Mouse (Mus musculus): ENCODE measurements around the gene Glyctk. TPM values are rescaled to one million over a fixed set of nuclear protein-coding genes. Genes with fewer than 3 reads are reported as not detected.

The Glyctk gene
- polyA plus RNA-seq, 1 experiment from 2014 or later, result 3.0 TPM

DNA sequence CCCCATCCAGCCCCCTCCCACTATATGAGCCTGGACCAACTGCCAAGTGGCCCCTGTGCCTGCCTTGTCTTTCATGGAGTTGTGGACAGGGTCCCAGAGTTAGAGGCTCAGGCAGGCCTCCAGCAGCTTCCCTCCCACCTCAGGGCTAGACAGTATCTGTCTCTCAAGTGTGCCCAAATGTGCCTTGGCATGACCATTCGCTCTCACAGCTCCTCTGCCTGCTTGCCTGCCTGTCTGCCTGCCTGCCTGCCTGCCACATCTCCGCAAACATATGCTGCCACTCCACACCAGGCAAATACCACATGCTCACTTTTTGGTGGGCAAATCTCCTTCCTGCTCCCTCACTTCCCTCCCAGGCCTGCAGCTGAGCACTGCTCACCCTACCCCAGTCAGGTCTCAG lies 12.4 kb downstream of the Glyctk start:
- Histone ChIP-seq H3K27ac (replicated peaks) (no peak overlapping the region), H3K4me2 (replicated peaks) (no peak overlapping the region), H3K4me3 (replicated peaks) (no peak overlapping the region), H3K9me3 (replicated peaks) (no peaks in the 10 kb centered on the region), H3K27me3 (peaks cover 41% of the 10 kb centered on the region), H3K36me3 (no peaks in the 10 kb centered on the region), H3K4me1 (peaks cover 24% of the 10 kb centered on the region), H3K9ac (no peak overlapping the region)
- no peak for ATAC-seq (ENCODE audit: insufficient number of reproducible peaks, low FRiP score, low TSS enrichment, low read depth)
- 62% methylated on average over 2 of the region's 2 CpGs for WGBS

DNA sequence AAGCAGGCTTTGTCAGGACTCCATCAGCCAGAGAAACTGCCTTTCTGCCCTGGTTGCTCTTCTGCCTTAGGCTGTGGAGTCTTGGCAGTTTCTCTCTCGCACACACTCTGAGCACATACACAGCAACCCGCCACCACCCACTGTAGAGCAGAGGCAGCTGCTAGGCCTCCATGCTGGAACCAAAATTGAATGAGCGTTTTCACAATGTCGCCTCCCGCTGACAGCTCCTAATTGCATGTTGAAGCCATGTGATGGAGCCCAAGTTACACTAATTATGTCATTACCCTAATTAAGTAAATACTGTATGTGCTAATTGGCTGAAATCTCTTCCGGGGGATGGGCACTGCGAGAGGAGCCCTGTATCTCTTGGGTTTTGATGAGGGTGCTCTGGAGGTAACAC lies 13.8 kb downstream of the Glyctk start:
- Histone ChIP-seq H3K4me1 (peaks cover 25% of the 10 kb centered on the region), H3K9ac (no peak overlapping the region), H3K4me3 (replicated peaks) (no peak overlapping the region), H3K4me2 (replicated peaks) (no peak overlapping the region), H3K27ac (replicated peaks) (no peak overlapping the region), H3K36me3 (no peaks in the 10 kb centered on the region), H3K9me3 (replicated peaks) (no peaks in the 10 kb centered on the region), H3K27me3 (peaks cover 28% of the 10 kb centered on the region)
- 70% methylated on average over 7 of the region's 7 CpGs for WGBS
- ATAC-seq (ENCODE audit: insufficient number of reproducible peaks, low FRiP score, low TSS enrichment, low read depth), result no peak

DNA sequence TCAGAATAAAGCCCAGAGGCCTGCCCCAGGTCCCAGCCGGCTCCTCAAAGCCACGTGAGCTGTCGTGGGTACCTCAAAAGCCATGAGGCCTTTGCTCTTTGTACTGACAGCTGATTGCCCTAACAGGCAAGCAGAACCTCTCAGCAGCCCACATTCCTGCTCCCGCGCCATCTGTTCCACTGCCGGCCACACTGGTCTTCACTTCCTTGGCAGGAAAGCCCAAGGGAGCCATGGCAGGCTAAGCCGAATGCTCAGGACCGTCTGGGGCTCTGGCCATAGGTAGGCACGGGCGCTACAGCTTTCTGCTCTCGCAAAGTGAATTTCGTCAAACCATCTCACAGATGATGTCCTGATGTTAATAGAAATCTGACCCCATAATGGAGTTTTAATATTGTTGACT lies 16.0 kb downstream of the Glyctk start:
- no peak for ATAC-seq (ENCODE audit: insufficient number of reproducible peaks, low FRiP score, low TSS enrichment, low read depth)
- H3K9ac ChIP-seq, result no peak overlapping the region
- H3K9me3 ChIP-seq (replicated peaks), result no peaks in the 10 kb centered on the region
- no peak overlapping the region for H3K27ac ChIP-seq (replicated peaks)
- H3K4me3 ChIP-seq (replicated peaks), result no peak overlapping the region
- H3K4me2 ChIP-seq (replicated peaks), result no peak overlapping the region
- no peaks in the 10 kb centered on the region for H3K36me3 ChIP-seq
- H3K4me1 ChIP-seq, result peaks cover 7% of the 10 kb centered on the region
- peaks cover 6% of the 10 kb centered on the region for H3K27me3 ChIP-seq
- WGBS, result 71% methylated on average over 12 of the region's 12 CpGs

DNA sequence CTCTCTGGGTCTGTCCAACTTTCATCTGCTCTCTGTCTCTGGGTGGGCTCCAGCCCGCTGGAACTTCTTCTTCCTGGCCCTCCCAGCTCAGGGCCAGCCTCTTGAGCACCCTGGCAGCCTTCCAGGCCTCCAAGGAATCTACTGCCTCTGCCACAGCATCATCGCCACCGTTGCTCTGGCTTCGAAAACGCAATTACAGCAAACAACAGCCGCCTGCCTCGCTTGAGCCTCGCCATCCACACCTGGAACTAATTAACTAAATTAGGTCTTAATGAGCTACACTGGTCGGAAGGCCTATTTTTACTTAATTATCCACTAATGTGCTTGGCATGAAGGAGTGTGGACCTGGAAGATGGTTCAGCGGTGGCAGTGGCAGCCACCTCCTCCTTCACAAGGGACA lies 18.2 kb downstream of the Glyctk start:
- H3K4me1 ChIP-seq, result peaks cover 7% of the 10 kb centered on the region
- no peak for ATAC-seq (ENCODE audit: insufficient number of reproducible peaks, low FRiP score, low TSS enrichment, low read depth)
- H3K27me3 ChIP-seq, result no peaks in the 10 kb centered on the region
- H3K27ac ChIP-seq (replicated peaks), result no peak overlapping the region
- no peaks in the 10 kb centered on the region for H3K36me3 ChIP-seq
- 24% methylated on average over 10 of the region's 10 CpGs for WGBS
- H3K4me2 ChIP-seq (replicated peaks), result no peak overlapping the region
- H3K9me3 ChIP-seq (replicated peaks), result no peaks in the 10 kb centered on the region
- no peak overlapping the region for H3K4me3 ChIP-seq (replicated peaks)
- H3K9ac ChIP-seq, result no peak overlapping the region

DNA sequence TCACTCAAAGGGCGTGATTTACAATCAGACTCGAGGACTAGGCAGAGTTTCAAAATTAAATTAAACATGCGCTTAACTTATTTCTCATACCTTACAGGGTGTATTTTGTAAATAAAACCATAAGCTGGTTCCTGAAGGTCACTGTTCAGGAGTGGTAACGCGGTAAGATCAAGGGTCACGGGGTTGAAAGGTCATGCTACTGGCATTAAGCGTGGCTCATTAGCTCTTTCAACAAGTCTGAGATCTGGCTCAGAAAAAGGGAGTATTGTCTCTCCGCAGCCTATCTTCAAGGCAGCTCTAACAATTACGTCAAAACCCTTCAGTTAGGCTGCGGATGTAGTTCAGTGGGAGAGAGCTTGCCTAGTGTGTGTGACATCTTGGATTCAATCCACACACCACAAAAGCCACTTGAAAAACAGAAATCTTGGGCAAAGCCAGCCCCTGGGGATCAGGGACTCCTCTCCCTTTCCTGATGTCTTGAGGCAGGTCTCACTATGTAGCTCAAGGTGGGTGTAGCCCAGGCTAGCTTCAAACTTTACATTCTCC lies 20.2 kb downstream of the Glyctk start:
- WGBS, result 29% methylated on average over 10 of the region's 10 CpGs
- Histone ChIP-seq H3K27me3 (no peaks in the 10 kb centered on the region), H3K9me3 (replicated peaks) (no peaks in the 10 kb centered on the region), H3K4me1 (peaks cover 7% of the 10 kb centered on the region), H3K27ac (replicated peaks) (no peak overlapping the region), H3K9ac (no peak overlapping the region), H3K4me3 (replicated peaks) (no peak overlapping the region), H3K4me2 (replicated peaks) (no peak overlapping the region), H3K36me3 (no peaks in the 10 kb centered on the region)
- peak; percentile 54 for ATAC-seq (ENCODE audit: insufficient number of reproducible peaks, low FRiP score, low TSS enrichment, low read depth)

DNA sequence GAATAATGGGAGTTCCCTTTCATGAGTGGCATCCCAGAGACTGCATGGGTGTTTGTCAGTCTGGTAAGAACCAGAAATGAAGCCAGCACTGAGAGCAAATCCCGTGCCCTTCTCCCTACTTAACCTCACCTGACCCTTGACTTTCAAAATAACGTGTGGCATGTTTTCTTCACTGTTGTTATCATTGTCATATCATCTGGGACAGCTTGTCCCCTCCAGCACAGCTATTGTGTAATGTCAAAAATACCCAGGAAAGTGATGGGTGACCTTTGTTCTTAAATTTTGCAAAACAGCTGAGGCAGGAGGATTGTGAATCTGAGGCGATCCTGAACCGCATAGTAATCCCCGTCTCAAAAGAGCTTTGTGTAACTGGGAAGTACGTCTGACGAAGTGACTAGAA lies 27.7 kb downstream of the Glyctk start:
- H3K9ac ChIP-seq, result no peak overlapping the region
- H3K27me3 ChIP-seq, result no peaks in the 10 kb centered on the region
- no peak for ATAC-seq (ENCODE audit: insufficient number of reproducible peaks, low FRiP score, low TSS enrichment, low read depth)
- no peak overlapping the region for H3K4me3 ChIP-seq (replicated peaks)
- H3K4me2 ChIP-seq (replicated peaks), result no peak overlapping the region
- H3K9me3 ChIP-seq (replicated peaks), result no peaks in the 10 kb centered on the region
- no peaks in the 10 kb centered on the region for H3K4me1 ChIP-seq
- 64% methylated on average over 7 of the region's 7 CpGs for WGBS
- H3K27ac ChIP-seq (replicated peaks), result no peak overlapping the region
- no peaks in the 10 kb centered on the region for H3K36me3 ChIP-seq

DNA sequence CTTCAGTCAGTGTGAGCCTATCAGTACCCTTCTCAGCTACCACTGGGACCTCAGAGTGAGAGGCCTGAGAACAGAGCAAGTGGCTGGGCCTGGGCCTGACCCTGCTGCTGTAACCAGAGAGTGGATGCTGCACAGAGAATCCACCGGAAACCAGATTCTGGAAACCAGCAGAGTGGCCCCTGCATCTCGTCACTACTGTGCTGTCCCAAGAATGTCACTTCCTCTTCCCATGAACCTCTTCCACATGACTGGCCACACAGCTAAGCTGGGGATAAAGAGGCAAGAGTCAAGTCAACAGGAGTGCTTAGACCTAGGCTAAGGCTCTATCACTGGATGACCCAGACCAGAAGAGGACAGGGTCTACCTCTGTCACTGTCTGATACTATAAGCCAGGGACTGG lies 28.9 kb downstream of the Glyctk start:
- H3K4me1 ChIP-seq, result no peaks in the 10 kb centered on the region
- 77% methylated on average over 2 of the region's 2 CpGs for WGBS
- H3K4me2 ChIP-seq (replicated peaks), result no peak overlapping the region
- H3K36me3 ChIP-seq, result no peaks in the 10 kb centered on the region
- no peaks in the 10 kb centered on the region for H3K9me3 ChIP-seq (replicated peaks)
- no peaks in the 10 kb centered on the region for H3K27me3 ChIP-seq
- ATAC-seq (ENCODE audit: insufficient number of reproducible peaks, low FRiP score, low TSS enrichment, low read depth), result peak; percentile 39; the same call in 1 of the 2 replicates
- no peak overlapping the region for H3K27ac ChIP-seq (replicated peaks)
- H3K9ac ChIP-seq, result no peak overlapping the region
- no peak overlapping the region for H3K4me3 ChIP-seq (replicated peaks)

DNA sequence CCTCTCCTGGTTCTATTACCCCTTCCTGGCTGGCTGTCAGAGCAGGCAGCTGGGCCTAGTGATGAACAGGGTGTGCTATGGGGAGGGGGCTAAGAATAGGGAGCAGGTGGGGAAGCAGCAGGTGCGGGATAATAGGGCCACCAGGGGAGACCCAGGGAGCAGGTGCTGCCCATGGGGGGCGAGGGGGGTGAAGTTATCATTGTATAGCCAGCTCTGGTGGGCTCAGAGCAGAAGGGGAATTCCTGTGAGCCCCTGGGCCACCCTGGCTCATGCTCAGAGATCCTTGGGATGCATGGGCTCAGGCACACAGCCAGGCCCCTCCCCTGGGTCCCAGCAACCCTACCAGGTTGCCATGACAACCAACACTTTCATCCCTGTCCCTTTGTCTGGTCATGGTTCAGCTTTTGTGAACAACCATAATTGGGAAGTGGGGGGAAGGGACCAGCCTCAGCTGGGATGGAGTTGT lies 31.1 kb downstream of the Glyctk start:
- no peaks in the 10 kb centered on the region for H3K36me3 ChIP-seq
- H3K4me3 ChIP-seq (replicated peaks), result no peak overlapping the region
- H3K9me3 ChIP-seq (replicated peaks), result no peaks in the 10 kb centered on the region
- no peak overlapping the region for H3K27ac ChIP-seq (replicated peaks)
- H3K4me1 ChIP-seq, result no peaks in the 10 kb centered on the region
- H3K4me2 ChIP-seq (replicated peaks), result no peak overlapping the region
- 19% methylated on average over 2 of the region's 2 CpGs for WGBS
- H3K9ac ChIP-seq, result no peak overlapping the region
- H3K27me3 ChIP-seq, result no peaks in the 10 kb centered on the region
- ATAC-seq (ENCODE audit: insufficient number of reproducible peaks, low FRiP score, low TSS enrichment, low read depth), result peak; percentile 40; the same call in 1 of the 2 replicates

DNA sequence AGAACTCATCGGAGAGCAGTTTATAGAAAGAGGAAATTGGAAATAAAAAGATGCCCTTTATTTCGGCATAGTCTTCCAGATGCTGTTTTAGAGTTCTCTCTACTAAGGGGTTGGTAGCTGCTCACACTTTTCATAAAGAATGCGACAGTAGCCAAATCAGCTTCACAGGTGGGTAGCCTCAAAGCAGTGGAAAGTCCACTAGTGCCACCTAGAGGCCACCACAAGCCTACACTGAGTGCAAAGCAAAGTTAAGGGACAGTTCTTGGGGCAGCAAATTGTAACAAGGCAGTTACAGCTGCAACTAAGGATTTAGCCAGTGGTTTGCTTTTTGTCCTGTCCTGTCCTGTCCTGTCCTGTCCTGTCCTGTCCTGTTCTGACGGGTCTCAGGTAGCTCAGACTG lies 34.3 kb downstream of the Glyctk start:
- WGBS, result 45% methylated on average over 4 of the region's 4 CpGs
- Histone ChIP-seq H3K4me2 (replicated peaks) (no peak overlapping the region), H3K9ac (no peak overlapping the region), H3K9me3 (replicated peaks) (no peaks in the 10 kb centered on the region), H3K4me1 (no peaks in the 10 kb centered on the region), H3K4me3 (replicated peaks) (no peak overlapping the region), H3K36me3 (no peaks in the 10 kb centered on the region), H3K27me3 (no peaks in the 10 kb centered on the region), H3K27ac (replicated peaks) (no peak overlapping the region)
- ATAC-seq (ENCODE audit: insufficient number of reproducible peaks, low FRiP score, low TSS enrichment, low read depth), result no peak

DNA sequence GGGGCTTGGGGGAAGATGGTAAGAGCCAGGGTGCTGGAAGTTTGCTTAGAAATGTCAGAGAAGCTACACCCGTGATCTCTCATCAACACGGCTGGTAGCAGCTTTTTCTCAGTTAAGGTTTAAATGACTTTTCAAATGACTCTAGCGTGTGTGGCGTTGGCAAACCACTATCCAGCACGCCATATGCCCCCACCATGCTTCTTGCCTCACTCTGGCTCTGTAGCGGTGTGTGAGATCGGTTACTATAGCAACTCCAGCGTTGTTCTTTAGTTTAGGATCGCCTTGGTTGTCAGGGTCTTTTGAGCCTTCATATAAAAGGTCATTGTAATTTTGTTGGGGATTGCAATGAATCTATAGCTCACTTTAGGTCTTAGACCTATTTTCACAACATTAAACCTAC lies 38.9 kb downstream of the Glyctk start:
- WGBS, result 84% methylated on average over 9 of the region's 9 CpGs
- no peak for ATAC-seq (ENCODE audit: insufficient number of reproducible peaks, low FRiP score, low TSS enrichment, low read depth)
- Histone ChIP-seq H3K4me3 (replicated peaks) (no peak overlapping the region), H3K4me1 (no peaks in the 10 kb centered on the region), H3K27ac (replicated peaks) (no peak overlapping the region), H3K4me2 (replicated peaks) (no peak overlapping the region), H3K36me3 (no peaks in the 10 kb centered on the region), H3K9ac (no peak overlapping the region), H3K27me3 (no peaks in the 10 kb centered on the region), H3K9me3 (replicated peaks) (no peaks in the 10 kb centered on the region)

DNA sequence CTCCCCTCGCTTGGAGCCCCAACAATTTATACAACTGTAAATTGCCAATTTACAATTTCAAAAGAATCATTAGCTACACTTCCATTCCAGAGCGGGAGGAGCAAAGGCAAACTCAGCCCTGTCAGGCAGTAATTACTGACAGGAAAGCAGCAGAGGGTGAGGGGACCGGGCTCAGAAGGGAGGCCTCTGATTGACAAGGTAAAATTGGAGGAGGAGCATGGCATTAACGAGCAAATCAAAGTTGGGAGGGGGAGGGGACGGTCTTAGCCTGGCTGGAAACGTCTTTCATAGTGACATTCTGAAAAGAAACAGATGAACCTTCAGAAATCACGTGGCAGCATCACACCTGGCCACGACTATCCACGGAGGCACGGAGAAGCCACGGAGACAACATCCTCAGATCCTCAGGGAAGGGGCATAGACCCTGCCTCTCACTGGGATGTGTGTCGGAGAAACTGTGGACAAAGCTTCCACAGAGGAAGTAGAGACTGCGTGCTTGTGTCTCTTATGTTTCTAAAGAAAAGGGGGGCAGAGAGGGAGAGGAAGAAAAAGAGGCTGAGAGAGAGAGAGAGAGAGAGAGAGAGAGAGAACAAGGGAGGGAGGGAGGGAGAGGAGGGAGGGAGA lies 42.0 kb downstream of the Glyctk start:
- no peaks in the 10 kb centered on the region for H3K9me3 ChIP-seq (replicated peaks)
- no peaks in the 10 kb centered on the region for H3K4me1 ChIP-seq
- no peak overlapping the region; the same call in 1 of the 2 replicates for H3K4me2 ChIP-seq (replicated peaks)
- H3K27me3 ChIP-seq, result no peaks in the 10 kb centered on the region
- H3K4me3 ChIP-seq (replicated peaks), result no peak overlapping the region
- no peak overlapping the region for H3K9ac ChIP-seq
- ATAC-seq (ENCODE audit: insufficient number of reproducible peaks, low FRiP score, low TSS enrichment, low read depth), result no peak
- no peak overlapping the region for H3K27ac ChIP-seq (replicated peaks)
- 13% methylated on average over 13 of the region's 13 CpGs for WGBS
- no peaks in the 10 kb centered on the region for H3K36me3 ChIP-seq

DNA sequence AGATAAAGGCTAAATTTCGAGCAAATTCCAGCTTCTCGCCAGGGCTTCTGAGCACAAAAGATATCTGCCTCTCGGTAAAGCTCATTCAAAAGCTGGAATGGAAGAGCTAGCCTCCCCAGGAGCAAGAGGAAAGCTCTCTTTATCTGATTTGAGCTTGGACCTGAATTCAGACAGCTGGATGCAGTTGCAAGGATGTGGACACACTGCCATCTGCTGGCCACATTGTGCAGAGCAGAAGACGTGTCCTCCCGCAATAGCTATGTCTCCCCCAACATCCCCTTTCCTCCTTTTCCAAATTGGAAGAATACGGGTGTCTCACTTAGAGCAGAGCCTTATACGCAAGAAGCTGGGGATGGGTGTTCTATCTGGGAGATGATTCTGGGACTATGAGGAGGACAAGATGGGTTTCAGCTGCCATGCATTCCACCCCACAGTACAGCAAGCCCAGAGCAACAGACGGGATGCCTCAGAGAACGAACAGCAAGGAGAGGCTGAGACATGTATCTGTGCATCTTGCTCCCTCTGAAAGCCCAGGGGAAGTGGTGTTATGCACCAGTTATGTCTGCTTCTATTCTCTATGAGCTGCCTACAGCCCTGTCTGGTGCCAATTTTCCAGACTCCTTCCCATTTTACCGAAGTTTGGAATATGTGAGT lies 45.0 kb downstream of the Glyctk start:
- H3K4me1 ChIP-seq, result no peaks in the 10 kb centered on the region
- H3K27ac ChIP-seq (replicated peaks), result no peak overlapping the region
- H3K4me2 ChIP-seq (replicated peaks), result no peak overlapping the region
- no peaks in the 10 kb centered on the region for H3K27me3 ChIP-seq
- H3K4me3 ChIP-seq (replicated peaks), result no peak overlapping the region
- WGBS, result 29% methylated on average over 10 of the region's 10 CpGs
- H3K9ac ChIP-seq, result no peak overlapping the region
- ATAC-seq (ENCODE audit: insufficient number of reproducible peaks, low FRiP score, low TSS enrichment, low read depth), result no peak
- H3K36me3 ChIP-seq, result no peaks in the 10 kb centered on the region
- H3K9me3 ChIP-seq (replicated peaks), result no peaks in the 10 kb centered on the region

Data from embryonic facial prominence, embryonic 15.5 days (tissue).